Mouse (Mus musculus): ENCODE measurements around the gene Sstr4.

DNA sequence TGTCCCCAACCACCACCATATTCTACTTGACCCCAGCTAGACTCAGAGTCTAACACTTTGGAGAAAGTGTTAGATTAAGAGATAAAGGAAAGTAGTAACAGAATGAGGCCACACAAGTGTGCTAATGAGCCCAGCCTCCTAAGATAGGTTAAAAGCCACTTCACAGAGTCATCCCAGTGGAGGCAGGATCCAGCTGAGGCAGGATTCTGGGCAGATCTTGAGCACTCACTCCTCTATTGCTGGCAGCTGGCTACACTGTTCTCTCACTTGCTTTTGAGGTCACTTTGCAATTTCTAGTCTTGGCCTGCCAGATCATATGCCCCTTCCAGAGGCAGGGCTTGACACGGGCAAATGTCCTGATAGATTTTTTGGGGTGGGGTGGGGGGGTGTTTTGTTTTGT is 49.3 kb downstream of the Sstr4 start:
- TF ChIP-seq POLR2A (IDR thresholded peaks at IDR 0.05; ENCODE audit: low read depth, low read length) (no peak), CTCF (conservative IDR thresholded peaks at IDR 0.05; ENCODE audit: insufficient read depth, insufficient read length, low read depth, low read length) (no peak)

Data from kidney, adult 2 months (tissue).